Mouse (Mus musculus): Measurements from ENCODE around the gene Ccnb1. TPM values are rescaled to one million over a fixed set of nuclear protein-coding genes. Genes with fewer than 3 reads are reported as not detected.
"Not testable (repeated sequence)": the region's sequence is repeated elsewhere in the genome, so short reads cannot be mapped to it uniquely, and the experiment has no call there.

Ccnb1 gene
- polyA plus RNA-seq, 1 experiment from 2014 or later: 273 TPM

- H3K9me3 ChIP-seq (replicated peaks): no peaks in the 10 kb centered on the region
- H3K4me3 ChIP-seq: no peak overlapping the region
- no peak overlapping the region for H3K27ac ChIP-seq
- no peaks in the 10 kb centered on the region for H3K27me3 ChIP-seq
- no peak overlapping the region for H3K9ac ChIP-seq
- peaks cover 14% of the 10 kb centered on the region for H3K36me3 ChIP-seq (ENCODE audit: poor library complexity, severe bottlenecking)
- no peak overlapping the region for H3K4me2 ChIP-seq
- H3K4me1 ChIP-seq: no peaks in the 10 kb centered on the region
- WGBS: 91% methylated on average over 6 of the region's 6 CpGs
- ATAC-seq: no peak
Observed at GRCm38 (mm10) chr13:100797171-100797570, 10.8 kb upstream of the Ccnb1 start.

GRCm38 (mm10) chr13:100789083-100789482 is 2.7 kb upstream of the Ccnb1 start:
- Histone ChIP-seq H3K9ac (no peak overlapping the region), H3K27ac (no peak overlapping the region), H3K4me3 (no peak overlapping the region), H3K4me2 (no peak overlapping the region), H3K4me1 (peaks cover 18% of the 10 kb centered on the region), H3K36me3 (ENCODE audit: poor library complexity, severe bottlenecking) (peaks cover 2% of the 10 kb centered on the region; the same call in 1 of the 2 replicates), H3K27me3 (no peaks in the 10 kb centered on the region), H3K9me3 (replicated peaks) (no peaks in the 10 kb centered on the region)
- ATAC-seq: no peak
- WGBS: 91% methylated on average over 3 of the region's 3 CpGs

- H3K27me3 ChIP-seq; ATAC-seq; H3K4me3 ChIP-seq; H3K9ac ChIP-seq; H3K27ac ChIP-seq; H3K4me2 ChIP-seq; H3K9me3 ChIP-seq (replicated peaks): not testable (repeated sequence)
- H3K36me3 ChIP-seq (ENCODE audit: poor library complexity, severe bottlenecking): peaks cover 12% of the 10 kb centered on the region; the same call in 1 of the 2 replicates
- WGBS: 94% methylated on average over 11 of the region's 14 CpGs
- peaks cover 27% of the 10 kb centered on the region for H3K4me1 ChIP-seq
Observed at GRCm38 (mm10) chr13:100788057-100788456, 1.7 kb upstream of the Ccnb1 start.

GRCm38 (mm10) chr13:100787316-100788010 is 1.1 kb upstream of the Ccnb1 start:
- WGBS: 78% methylated on average over 6 of the region's 6 CpGs
- no peaks in the 10 kb centered on the region for H3K9me3 ChIP-seq (replicated peaks)

GRCm38 (mm10) chr13:100785806-100786413 is 460 bp downstream of the Ccnb1 start:
- Histone ChIP-seq H3K4me2 (peak overlapping the region; percentile 94), H3K27me3 (no peaks in the 10 kb centered on the region), H3K4me1 (peaks cover 35% of the 10 kb centered on the region), H3K9ac (peak overlapping the region; percentile 87), H3K36me3 (ENCODE audit: poor library complexity, severe bottlenecking) (peaks cover 29% of the 10 kb centered on the region), H3K27ac (peak overlapping the region; percentile 61), H3K4me3 (peak overlapping the region; percentile 83), H3K9me3 (replicated peaks) (no peaks in the 10 kb centered on the region)
- peak; percentile 50 for ATAC-seq
- WGBS: 2% methylated on average over 30 of the region's 30 CpGs

More at GRCm38 (mm10) chr13:100787316-100788010, 1.1 kb upstream of the Ccnb1 start:
- ATAC-seq: no peak
- H3K4me2 ChIP-seq: no peak overlapping the region
- H3K4me3 ChIP-seq: no peak overlapping the region
- peaks cover 31% of the 10 kb centered on the region for H3K4me1 ChIP-seq
- no peak overlapping the region for H3K9ac ChIP-seq
- no peaks in the 10 kb centered on the region for H3K27me3 ChIP-seq
- H3K27ac ChIP-seq: no peak overlapping the region
- peaks cover 16% of the 10 kb centered on the region for H3K36me3 ChIP-seq (ENCODE audit: poor library complexity, severe bottlenecking)

GRCm38 (mm10) chr13:100777491-100777890 is 8.9 kb downstream of the Ccnb1 start:
- Histone ChIP-seq H3K4me1 (peaks cover 22% of the 10 kb centered on the region), H3K27me3 (no peaks in the 10 kb centered on the region), H3K27ac (no peak overlapping the region), H3K9ac (no peak overlapping the region), H3K9me3 (replicated peaks) (no peaks in the 10 kb centered on the region), H3K36me3 (ENCODE audit: poor library complexity, severe bottlenecking) (peaks cover 39% of the 10 kb centered on the region), H3K4me2 (no peak overlapping the region), H3K4me3 (no peak overlapping the region)
- WGBS: 83% methylated on average over 3 of the region's 3 CpGs
- ATAC-seq: no peak

GRCm38 (mm10) chr13:100776710-100777109 is 9.7 kb downstream of the Ccnb1 start:
- no peak for ATAC-seq
- Histone ChIP-seq H3K36me3 (ENCODE audit: poor library complexity, severe bottlenecking) (peaks cover 39% of the 10 kb centered on the region), H3K27ac (0 out of 2 replicates have a peak overlapping the region, but pooled peaks have one; percentile 57), H3K27me3 (no peaks in the 10 kb centered on the region), H3K9me3 (replicated peaks) (no peaks in the 10 kb centered on the region), H3K4me1 (peaks cover 18% of the 10 kb centered on the region), H3K9ac (peak overlapping the region; percentile 77; the same call in 1 of the 2 replicates), H3K4me3 (no peak overlapping the region), H3K4me2 (peak overlapping the region; percentile 86; the same call in 1 of the 2 replicates)
- WGBS: 63% methylated on average over 6 of the region's 6 CpGs

GRCm38 (mm10) chr13:100776056-100776419 is 10.3 kb downstream of the Ccnb1 start:
- no peaks in the 10 kb centered on the region for H3K9me3 ChIP-seq (replicated peaks)
- peaks cover 39% of the 10 kb centered on the region for H3K36me3 ChIP-seq (ENCODE audit: poor library complexity, severe bottlenecking)
- WGBS: 17% methylated on average over 8 of the region's 8 CpGs
- H3K27ac ChIP-seq: peak overlapping the region; percentile 57
- H3K27me3 ChIP-seq: no peaks in the 10 kb centered on the region
- H3K9ac ChIP-seq: peak overlapping the region; percentile 77
- H3K4me3 ChIP-seq: peak overlapping the region; percentile 73
- H3K4me1 ChIP-seq: peaks cover 18% of the 10 kb centered on the region
- peak overlapping the region; percentile 86 for H3K4me2 ChIP-seq
- no peak for ATAC-seq

GRCm38 (mm10) chr13:100775252-100776055 is 10.9 kb downstream of the Ccnb1 start, which contains the start of gene Cenph:
Gene Cenph (minus strand): TSS chr13:100775899.
- H3K9ac ChIP-seq: peak within 1 kb of the TSS; percentile 77
- no peaks in the 10 kb centered on the region for H3K27me3 ChIP-seq
- H3K27ac ChIP-seq: peak within 1 kb of the TSS; percentile 57
- no peaks in the 10 kb centered on the region for H3K9me3 ChIP-seq (replicated peaks)
- peaks cover 41% of the 10 kb centered on the region for H3K36me3 ChIP-seq (ENCODE audit: poor library complexity, severe bottlenecking)
- peak; percentile 97 for ATAC-seq
- H3K4me2 ChIP-seq: peak within 1 kb of the TSS; percentile 86
- WGBS: under 1% methylated on average over 46 of the region's 46 CpGs
- H3K4me3 ChIP-seq: peak within 1 kb of the TSS; percentile 73
- H3K4me1 ChIP-seq: peaks cover 18% of the 10 kb centered on the region

GRCm38 (mm10) chr13:100774704-100775103 is 11.7 kb downstream of the Ccnb1 start:
- Histone ChIP-seq H3K9me3 (replicated peaks) (no peaks in the 10 kb centered on the region), H3K4me2 (peak overlapping the region; percentile 86), H3K4me3 (peak overlapping the region; percentile 73), H3K4me1 (peaks cover 18% of the 10 kb centered on the region), H3K27me3 (no peaks in the 10 kb centered on the region), H3K9ac (peak overlapping the region; percentile 77), H3K36me3 (ENCODE audit: poor library complexity, severe bottlenecking) (peaks cover 41% of the 10 kb centered on the region), H3K27ac (no peak overlapping the region)
- ATAC-seq: no peak

- no peak overlapping the region for H3K9ac ChIP-seq
- no peak overlapping the region for H3K27ac ChIP-seq
- no peak for ATAC-seq
- H3K4me2 ChIP-seq: no peak overlapping the region
- H3K4me1 ChIP-seq: no peaks in the 10 kb centered on the region
- peaks cover 14% of the 10 kb centered on the region for H3K36me3 ChIP-seq (ENCODE audit: poor library complexity, severe bottlenecking)
- 93% methylated on average over 2 of the region's 2 CpGs for WGBS
- H3K4me3 ChIP-seq: no peak overlapping the region
- H3K9me3 ChIP-seq (replicated peaks): no peaks in the 10 kb centered on the region
- H3K27me3 ChIP-seq: no peaks in the 10 kb centered on the region
Observed at GRCm38 (mm10) chr13:100755329-100755728, 31.0 kb downstream of the Ccnb1 start.

GRCm38 (mm10) chr13:100754186-100754585 is 32.2 kb downstream of the Ccnb1 start:
- 70% methylated on average over 4 of the region's 4 CpGs for WGBS
- H3K4me1 ChIP-seq: no peaks in the 10 kb centered on the region
- H3K36me3 ChIP-seq (ENCODE audit: poor library complexity, severe bottlenecking): peaks cover 3% of the 10 kb centered on the region; the same call in 1 of the 2 replicates
- no peak overlapping the region for H3K4me3 ChIP-seq
- no peaks in the 10 kb centered on the region for H3K9me3 ChIP-seq (replicated peaks)
- H3K27ac ChIP-seq: no peak overlapping the region
- no peaks in the 10 kb centered on the region for H3K27me3 ChIP-seq
- no peak for ATAC-seq
- H3K4me2 ChIP-seq: no peak overlapping the region
- no peak overlapping the region for H3K9ac ChIP-seq
